Mouse (Mus musculus): ENCODE data around the gene Scgb1c1. TPM values are rescaled to one million over a fixed set of nuclear protein-coding genes. Genes with fewer than 3 reads are reported as not detected.

The Scgb1c1 gene
- total RNA-seq (2017), result not detected in 3 replicates

GRCm38 (mm10) chr7:140844905-140845665 is at the start of gene Scgb1c1:
Gene Scgb1c1 (plus strand): TSS chr7:140845547.
- ATAC-seq (replicated peaks; ENCODE audit: insufficient number of reproducible peaks, low FRiP score, low TSS enrichment, poor library complexity, severe bottlenecking), result peak; percentile 78

GRCm38 (mm10) chr7:140797619-140798018 is 47.7 kb upstream of the Scgb1c1 start:
- ATAC-seq (replicated peaks; ENCODE audit: insufficient number of reproducible peaks, low FRiP score, low TSS enrichment, poor library complexity, severe bottlenecking), result no peak

- ATAC-seq (replicated peaks; ENCODE audit: insufficient number of reproducible peaks, low FRiP score, low TSS enrichment, poor library complexity, severe bottlenecking), result no peak
Observed at GRCm38 (mm10) chr7:140798212-140798611, 47.1 kb upstream of the Scgb1c1 start.

- no peak for ATAC-seq (replicated peaks; ENCODE audit: insufficient number of reproducible peaks, low FRiP score, low TSS enrichment, poor library complexity, severe bottlenecking)
Observed at GRCm38 (mm10) chr7:140802629-140803028, 42.7 kb upstream of the Scgb1c1 start.

GRCm38 (mm10) chr7:140805704-140806103 is 39.6 kb upstream of the Scgb1c1 start:
- ATAC-seq (replicated peaks; ENCODE audit: insufficient number of reproducible peaks, low FRiP score, low TSS enrichment, poor library complexity, severe bottlenecking), result peak; percentile 47; the same call in 1 of the 2 replicates

- no peak for ATAC-seq (replicated peaks; ENCODE audit: insufficient number of reproducible peaks, low FRiP score, low TSS enrichment, poor library complexity, severe bottlenecking)
Observed at GRCm38 (mm10) chr7:140810496-140810895, 34.9 kb upstream of the Scgb1c1 start.

- no peak for ATAC-seq (replicated peaks; ENCODE audit: insufficient number of reproducible peaks, low FRiP score, low TSS enrichment, poor library complexity, severe bottlenecking)
Observed at GRCm38 (mm10) chr7:140811714-140812113, 33.6 kb upstream of the Scgb1c1 start.

- no peak for ATAC-seq (replicated peaks; ENCODE audit: insufficient number of reproducible peaks, low FRiP score, low TSS enrichment, poor library complexity, severe bottlenecking)
Observed at GRCm38 (mm10) chr7:140812850-140813249, 32.5 kb upstream of the Scgb1c1 start.

- no peak for ATAC-seq (replicated peaks; ENCODE audit: insufficient number of reproducible peaks, low FRiP score, low TSS enrichment, poor library complexity, severe bottlenecking)
Observed at GRCm38 (mm10) chr7:140820173-140820572, 25.2 kb upstream of the Scgb1c1 start.

GRCm38 (mm10) chr7:140821305-140821652 is 24.1 kb upstream of the Scgb1c1 start:
- ATAC-seq (replicated peaks; ENCODE audit: insufficient number of reproducible peaks, low FRiP score, low TSS enrichment, poor library complexity, severe bottlenecking), result no peak

- 0 out of 2 replicates have a peak, but pooled peaks have one; percentile 31 for ATAC-seq (replicated peaks; ENCODE audit: insufficient number of reproducible peaks, low FRiP score, low TSS enrichment, poor library complexity, severe bottlenecking)
Observed at GRCm38 (mm10) chr7:140821653-140822329, 23.6 kb upstream of the Scgb1c1 start, which contains the start of gene Zfp941. Gene Zfp941 (minus strand): TSS chr7:140822178.

- no peak for ATAC-seq (replicated peaks; ENCODE audit: insufficient number of reproducible peaks, low FRiP score, low TSS enrichment, poor library complexity, severe bottlenecking)
Observed at GRCm38 (mm10) chr7:140822731-140823130, 22.6 kb upstream of the Scgb1c1 start.

- ATAC-seq (replicated peaks; ENCODE audit: insufficient number of reproducible peaks, low FRiP score, low TSS enrichment, poor library complexity, severe bottlenecking), result peak; percentile 27; the same call in 1 of the 2 replicates
Observed at GRCm38 (mm10) chr7:140828171-140828881, 17.0 kb upstream of the Scgb1c1 start.

- no peak for ATAC-seq (replicated peaks; ENCODE audit: insufficient number of reproducible peaks, low FRiP score, low TSS enrichment, poor library complexity, severe bottlenecking)
Observed at GRCm38 (mm10) chr7:140831447-140831846, 13.9 kb upstream of the Scgb1c1 start.

- ATAC-seq (replicated peaks; ENCODE audit: insufficient number of reproducible peaks, low FRiP score, low TSS enrichment, poor library complexity, severe bottlenecking), result no peak
Observed at GRCm38 (mm10) chr7:140833341-140833740, 12.0 kb upstream of the Scgb1c1 start.

- ATAC-seq (replicated peaks; ENCODE audit: insufficient number of reproducible peaks, low FRiP score, low TSS enrichment, poor library complexity, severe bottlenecking), result no peak
Observed at GRCm38 (mm10) chr7:140834968-140835757, 10.2 kb upstream of the Scgb1c1 start, which contains the start of gene Urah. Gene Urah (plus strand): TSS chr7:140835018.

GRCm38 (mm10) chr7:140835758-140836087 is 9.6 kb upstream of the Scgb1c1 start:
- no peak for ATAC-seq (replicated peaks; ENCODE audit: insufficient number of reproducible peaks, low FRiP score, low TSS enrichment, poor library complexity, severe bottlenecking)

GRCm38 (mm10) chr7:140836243-140837115 is 8.9 kb upstream of the Scgb1c1 start:
- no peak for ATAC-seq (replicated peaks; ENCODE audit: insufficient number of reproducible peaks, low FRiP score, low TSS enrichment, poor library complexity, severe bottlenecking)
